ENCODE assay signal across 8 mouse cellular contexts in the genomic region with DNA sequence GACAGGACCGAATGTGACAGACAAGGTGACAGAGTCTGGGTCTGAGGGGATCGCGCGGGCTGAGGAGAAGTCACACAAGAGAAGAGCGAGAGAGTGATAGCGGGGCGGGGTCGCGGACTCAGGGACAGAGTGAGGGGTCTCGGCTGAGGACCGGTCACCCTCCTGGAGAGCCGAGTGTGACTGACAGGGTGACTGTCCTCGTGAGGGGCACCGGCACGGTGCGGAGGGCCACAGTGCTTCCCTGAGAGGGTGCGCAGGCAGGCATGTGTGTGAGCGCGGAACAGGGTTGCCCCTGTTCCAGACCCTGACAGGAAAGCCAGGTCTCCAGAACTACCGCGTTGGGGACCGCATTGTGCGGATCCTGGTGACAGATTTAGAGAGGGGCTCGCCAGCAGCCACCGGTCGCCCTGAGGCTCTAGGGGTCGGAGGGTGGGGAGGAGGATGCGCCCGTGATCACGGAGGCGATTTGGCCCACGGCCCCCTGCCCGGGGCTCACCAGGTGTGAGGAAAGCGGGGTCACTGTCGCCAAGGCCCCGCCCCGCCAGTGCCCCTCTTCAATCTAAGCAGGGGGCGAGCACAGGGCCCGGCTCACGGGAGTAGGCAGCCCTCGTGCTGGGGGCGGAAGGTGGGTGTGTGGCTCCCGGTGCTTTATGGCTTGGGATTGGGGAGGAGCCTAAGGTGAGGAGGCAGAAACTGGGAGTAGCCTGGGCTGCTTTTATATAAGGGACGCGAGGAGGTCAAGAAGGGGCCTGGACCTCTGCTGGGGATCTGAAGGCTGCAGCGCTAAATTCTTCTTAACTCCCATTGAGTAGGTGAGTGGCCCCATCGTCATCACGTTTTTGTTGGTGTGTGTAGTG. TPM values are rescaled to one million over a fixed set of nuclear protein-coding genes. Genes with fewer than 3 reads are reported as not detected.
DNase-seq lines count a peak whose midpoint lies in the region; ATAC-seq lines count a peak whose summit lies in the region.

No protein-coding gene starts in this region.

- intact Hi-C loops in heart, postnatal 14 days (cut with DNase I): loop anchor here (2.0 to 10.0 kb wide), 3 partner anchors 91 to 187 kb away; no protein-coding TSS in a partner anchor

- peak overlapping the region; percentile 99 for H3K27ac ChIP-seq in brown adipose tissue, adult 24 weeks (replicated peaks; ENCODE audit: low read depth, low read length)
- H3K27ac ChIP-seq in forebrain, embryonic 15.5 days (replicated peaks): no peak overlapping the region

- H3K4me2 ChIP-seq in forebrain, embryonic 15.5 days (replicated peaks): peak overlapping the region; percentile 99

- peak overlapping the region; percentile 88 for H3K4me3 ChIP-seq in brown adipose tissue, adult 24 weeks (ENCODE audit: insufficient read depth, low read depth, low read length)
- H3K4me3 ChIP-seq in forebrain, embryonic 15.5 days: peak overlapping the region; percentile 54

- peak; percentile 57 for ATAC-seq in forebrain, embryonic 15.5 days (replicated peaks)

- peak overlapping the region; percentile 43 for H3K9ac ChIP-seq in forebrain, embryonic 15.5 days (replicated peaks)

- DNase-seq in ES-CJ7 (ENCODE audit: low read depth, low spot score): peak; percentile 23
- DNase-seq in heart, postnatal 14 days: peak; percentile 38 to 55
- peak; percentile 4 to 14 for DNase-seq in layer of hippocampus, postnatal 10 days (ENCODE audit: low spot score in 2 of 2)
- DNase-seq in lung, postnatal 14 days: peak; percentile 13
- peak; percentile 55 for DNase-seq in ovary, postnatal 36 days (ENCODE audit: low spot score)
- peak; percentile 51 for DNase-seq in urinary bladder, postnatal 25 days (ENCODE audit: low spot score)

- no peaks in the 10 kb centered on the region for H3K9me3 ChIP-seq in forebrain, embryonic 15.5 days

- WGBS in forebrain, embryonic 15.5 days: under 1% methylated on average over 48 of the region's 48 CpGs

- peaks cover 16% of the 10 kb centered on the region for H3K27me3 ChIP-seq in forebrain, embryonic 15.5 days

- no peaks in the 10 kb centered on the region for H3K36me3 ChIP-seq in forebrain, embryonic 15.5 days

- no peaks in the 10 kb centered on the region for H3K4me1 ChIP-seq in brown adipose tissue, adult 24 weeks (ENCODE audit: control insufficient read depth, insufficient read depth, insufficient read length, low read length)
- H3K4me1 ChIP-seq in forebrain, embryonic 15.5 days: peaks cover 15% of the 10 kb centered on the region

RNA-seq across cellular contexts. Expression of a gene that starts 1.1 kb away (rescaled TPM):
- polyA plus RNA-seq in brown adipose tissue, adult 24 weeks (2012; ENCODE audit: insufficient read depth, insufficient read length, missing spikeins): 257 and 391 TPM in 2 replicates
- 0.20 TPM in 1 of 2 replicates, not detected in the other for polyA plus RNA-seq in forebrain, embryonic 15.5 days (2015; fragmentation: Nextera tagmentation; extraction: Ambion mirVana)
- total RNA-seq in heart, postnatal 14 days (2021): 10 to 100 TPM; 14.1 to 21.6 TPM
- 1 to 10 TPM; 1.1 TPM for total RNA-seq in layer of hippocampus, postnatal 10 days (2021)

Comparison
In these comparisons a context has a peak if more than half of its experiments do, and no peak if none do; other contexts are left out.
1. RNA of a gene that starts 1.1 kb away (total RNA-seq): 14.1 to 21.6 TPM in heart, postnatal 14 days; 1.1 TPM in layer of hippocampus, postnatal 10 days; every median in the first group is over 4 times any median in the second.
2. Peak in every context shown above with its lines, with median percentiles within 50 percentile points of each other: DNase-seq.